Mouse (Mus musculus) midbrain, embryonic 16.5 days (tissue): ENCODE measurements at regions not wholly inside any gene's neighbourhood (a gene's known extent, or its start where the extent isn't known, plus 50 kb on each side); places are given as distances from the start of the nearest gene placed in this dataset.

Experiments used
- ATAC-seq: fragments of 200-750 bp; cut with Nextera tagmentation; 2 replicates; pipeline ENCODE4 v1.8.0; 2017; ENCODE audit warnings: moderate TSS enrichment
- H3K27ac ChIP-seq: fragments of 300-500 bp; sonication (generic); 2 replicates; pipeline ENCODE4 v1.5.1; 2014; ENCODE audit warnings: mild to moderate bottlenecking, low read length, mixed read lengths
- H3K27me3 ChIP-seq: fragments of 300-500 bp; sonication (generic); 2 replicates; pipeline ENCODE4 v1.6.1; 2014; ENCODE audit warnings: low read depth, low read length, mixed read lengths; ENCODE audit not compliant: control insufficient read depth, insufficient read depth
- H3K36me3 ChIP-seq: fragments of 300-500 bp; sonication (generic); 2 replicates; pipeline ENCODE4 v1.6.1; 2014; ENCODE audit warnings: mild to moderate bottlenecking, low read length, moderate library complexity, mixed read lengths; ENCODE audit not compliant: control insufficient read depth, insufficient read depth
- H3K4me1 ChIP-seq: fragments of 300-500 bp; sonication (generic); 2 replicates; pipeline ENCODE4 v1.6.1; 2014; ENCODE audit warnings: mild to moderate bottlenecking, low read length, mixed read lengths; ENCODE audit not compliant: control insufficient read depth, insufficient read depth
- H3K4me2 ChIP-seq: fragments of 300-500 bp; sonication (generic); 2 replicates; pipeline ENCODE4 v1.6.1; 2014; ENCODE audit warnings: mild to moderate bottlenecking, low read length, mixed read lengths
- H3K4me3 ChIP-seq: fragments of 300-500 bp; sonication (generic); 2 replicates; pipeline ENCODE4 v1.5.1; 2014; ENCODE audit warnings: low read depth, mild to moderate bottlenecking, low read length, moderate library complexity, mixed read lengths
- H3K9ac ChIP-seq: fragments of 300-500 bp; sonication (generic); 2 replicates; pipeline ENCODE4 v1.6.1; 2014; ENCODE audit warnings: low read depth, low read length, mixed read lengths
- H3K9me3 ChIP-seq: fragments of 300-500 bp; sonication (generic); replicated peaks from 2 replicates; pipeline ENCODE4 v1.6.1; 2014; ENCODE audit warnings: mild to moderate bottlenecking, low read length, mixed read lengths; ENCODE audit not compliant: control insufficient read depth, poor library complexity, severe bottlenecking
- WGBS: fragments of 180-500 bp; shearing (Covaris S2); extraction: QIAGEN DNeasy Blood & Tissue Kit; methylation state at CpG from one replicate; pipeline ENCODE4 v1.1.7; 2014; 5-methylcytosine and 5-hydroxymethylcytosine counted together

- Histone ChIP-seq H3K36me3 (no peaks in the 10 kb centered on the region), H3K9me3 (no peaks in the 10 kb centered on the region), H3K4me2 (no peak overlapping the region), H3K27me3 (no peaks in the 10 kb centered on the region), H3K4me3 (no peak overlapping the region), H3K4me1 (no peaks in the 10 kb centered on the region), H3K27ac (no peak overlapping the region), H3K9ac (no peak overlapping the region)
- no peak for ATAC-seq
- 51% methylated on average over 2 of the region's 2 CpGs for WGBS
Measured at GRCm38 (mm10) chr9:115504789-115505188, 194.6 kb upstream of the Stt3b start.

GRCm38 (mm10) chr9:115507131-115507689 is 197.0 kb upstream of the Stt3b start:
- H3K4me3 ChIP-seq = no peak overlapping the region
- H3K4me1 ChIP-seq = no peaks in the 10 kb centered on the region
- no peak overlapping the region for H3K9ac ChIP-seq
- WGBS = 51% methylated on average over 7 of the region's 7 CpGs
- no peak overlapping the region for H3K4me2 ChIP-seq
- no peaks in the 10 kb centered on the region for H3K9me3 ChIP-seq
- H3K36me3 ChIP-seq = no peaks in the 10 kb centered on the region
- 0 out of 2 replicates have a peak, but pooled peaks have one; percentile 32 for ATAC-seq
- no peaks in the 10 kb centered on the region for H3K27me3 ChIP-seq
- H3K27ac ChIP-seq = no peak overlapping the region

- peaks cover 3% of the 10 kb centered on the region; the same call in 1 of the 2 replicates for H3K4me1 ChIP-seq
- peaks cover 6% of the 10 kb centered on the region; the same call in 1 of the 2 replicates for H3K9me3 ChIP-seq
- H3K9ac ChIP-seq = no peak overlapping the region
- H3K36me3 ChIP-seq = no peaks in the 10 kb centered on the region
- H3K4me3 ChIP-seq = no peak overlapping the region
- 49% methylated on average over 16 of the region's 16 CpGs for WGBS
- no peak for ATAC-seq
- H3K27me3 ChIP-seq = no peaks in the 10 kb centered on the region
- no peak overlapping the region for H3K27ac ChIP-seq
- peak overlapping the region; percentile 30 for H3K4me2 ChIP-seq
Measured at GRCm38 (mm10) chr9:115512835-115513629, 202.8 kb upstream of the Stt3b start.

GRCm38 (mm10) chr9:115517903-115518302 is 207.7 kb upstream of the Stt3b start:
- no peak for ATAC-seq
- Histone ChIP-seq H3K4me3 (no peak overlapping the region), H3K27ac (no peak overlapping the region), H3K9ac (no peak overlapping the region), H3K27me3 (no peaks in the 10 kb centered on the region), H3K4me1 (no peaks in the 10 kb centered on the region), H3K9me3 (peaks cover 6% of the 10 kb centered on the region; the same call in 1 of the 2 replicates), H3K4me2 (no peak overlapping the region), H3K36me3 (no peaks in the 10 kb centered on the region)

GRCm38 (mm10) chr9:115524161-115524560 is 213.9 kb upstream of the Stt3b start:
- no peaks in the 10 kb centered on the region for H3K9me3 ChIP-seq
- H3K27ac ChIP-seq = no peak overlapping the region
- H3K4me2 ChIP-seq = no peak overlapping the region
- no peaks in the 10 kb centered on the region for H3K36me3 ChIP-seq
- WGBS = 60% methylated on average over 3 of the region's 3 CpGs
- H3K27me3 ChIP-seq = no peaks in the 10 kb centered on the region
- H3K9ac ChIP-seq = no peak overlapping the region
- H3K4me3 ChIP-seq = no peak overlapping the region
- no peak for ATAC-seq
- H3K4me1 ChIP-seq = no peaks in the 10 kb centered on the region

GRCm38 (mm10) chr9:115524591-115524990 is 214.4 kb upstream of the Stt3b start:
- Histone ChIP-seq H3K4me3 (no peak overlapping the region), H3K36me3 (no peaks in the 10 kb centered on the region), H3K27ac (no peak overlapping the region), H3K9ac (no peak overlapping the region), H3K27me3 (no peaks in the 10 kb centered on the region), H3K9me3 (no peaks in the 10 kb centered on the region), H3K4me1 (no peaks in the 10 kb centered on the region), H3K4me2 (no peak overlapping the region)
- ATAC-seq = no peak
- WGBS = 60% methylated on average over 5 of the region's 5 CpGs

- no peak overlapping the region for H3K27ac ChIP-seq
- 90% methylated on average over 4 of the region's 4 CpGs for WGBS
- H3K9ac ChIP-seq = no peak overlapping the region
- no peaks in the 10 kb centered on the region for H3K36me3 ChIP-seq
- H3K4me3 ChIP-seq = no peak overlapping the region
- no peaks in the 10 kb centered on the region for H3K9me3 ChIP-seq
- H3K27me3 ChIP-seq = no peaks in the 10 kb centered on the region
- ATAC-seq = no peak
- H3K4me2 ChIP-seq = no peak overlapping the region
- H3K4me1 ChIP-seq = no peaks in the 10 kb centered on the region
Measured at GRCm38 (mm10) chr9:115526322-115526721, 216.1 kb upstream of the Stt3b start.

- no peak overlapping the region for H3K4me3 ChIP-seq
- no peaks in the 10 kb centered on the region for H3K9me3 ChIP-seq
- H3K27me3 ChIP-seq = no peaks in the 10 kb centered on the region
- no peaks in the 10 kb centered on the region for H3K36me3 ChIP-seq
- no peaks in the 10 kb centered on the region for H3K4me1 ChIP-seq
- WGBS = 94% methylated on average over 6 of the region's 6 CpGs
- no peak for ATAC-seq
- no peak overlapping the region for H3K27ac ChIP-seq
- H3K4me2 ChIP-seq = no peak overlapping the region
- no peak overlapping the region for H3K9ac ChIP-seq
Measured at GRCm38 (mm10) chr9:115526981-115527380, 216.8 kb upstream of the Stt3b start.

GRCm38 (mm10) chr9:115534198-115534597 is 224.0 kb upstream of the Stt3b start:
- Histone ChIP-seq H3K4me1 (no peaks in the 10 kb centered on the region), H3K4me3 (no peak overlapping the region), H3K27ac (no peak overlapping the region), H3K9ac (no peak overlapping the region), H3K36me3 (no peaks in the 10 kb centered on the region), H3K27me3 (no peaks in the 10 kb centered on the region), H3K4me2 (no peak overlapping the region), H3K9me3 (no peaks in the 10 kb centered on the region)
- no peak for ATAC-seq
- WGBS = 51% methylated on average over 3 of the region's 3 CpGs
